Mouse (Mus musculus) testis, adult 2 months (tissue): ENCODE results near the gene Pym1. TPM values are rescaled to one million over a fixed set of nuclear protein-coding genes. Genes with fewer than 3 reads are reported as not detected.

ENCODE experiments used
- H3K27ac ChIP-seq: fragments of 200-500 bp; 2 replicates; pipeline ENCODE4 v1.5.1; 2012; ENCODE audit warnings: low read depth, low read length; ENCODE audit not compliant: control insufficient read depth, insufficient read depth
- H3K27me3 ChIP-seq: fragments of 200-500 bp; 2 replicates; pipeline ENCODE4 v1.6.1; 2012; ENCODE audit warnings: mild to moderate bottlenecking, low read length, moderate library complexity; ENCODE audit not compliant: control insufficient read depth, insufficient read depth
- H3K36me3 ChIP-seq: fragments of 200-500 bp; 2 replicates; pipeline ENCODE4 v1.6.1; 2012; ENCODE audit warnings: mild to moderate bottlenecking, low read length; ENCODE audit not compliant: control insufficient read depth, insufficient read depth
- H3K4me1 ChIP-seq: fragments of 200-500 bp; 2 replicates; pipeline ENCODE4 v1.6.1; 2012; ENCODE audit warnings: low read length; ENCODE audit not compliant: control insufficient read depth, insufficient read depth
- H3K4me3 ChIP-seq: fragments of 200-500 bp; 2 replicates; pipeline ENCODE4 v1.5.1; 2012; ENCODE audit warnings: low read depth, mild to moderate bottlenecking, low read length, moderate library complexity, mixed read lengths; ENCODE audit not compliant: control insufficient read depth
- CTCF ChIP-seq: fragments of 200-500 bp; IDR thresholded peaks from 2 replicates; pipeline ENCODE4 v1.5.1; 2012; ENCODE audit warnings: low read depth, mild to moderate bottlenecking, inconsistent platforms, low read length, moderate library complexity; ENCODE audit not compliant: control insufficient read depth, insufficient read depth, insufficient replicate concordance
- POLR2A ChIP-seq: fragments of 200-500 bp; IDR thresholded peaks from 2 replicates; pipeline ENCODE4 v1.6.1; 2012; ENCODE audit warnings: low read depth, mild to moderate bottlenecking, inconsistent platforms, low read length, moderate library complexity; ENCODE audit not compliant: control insufficient read depth
- polyA plus RNA-seq: library from polyadenylated mRNA; depleted of rRNA; stranded (reverse); fragments of >200 nt; gene quantifications from 2 replicates; pipeline ENCODE4 v1.2.3, GENCODE M21; 2012

Gene Pym1
- polyA plus RNA-seq, 1 experiment, result 19.5 TPM

DNA sequence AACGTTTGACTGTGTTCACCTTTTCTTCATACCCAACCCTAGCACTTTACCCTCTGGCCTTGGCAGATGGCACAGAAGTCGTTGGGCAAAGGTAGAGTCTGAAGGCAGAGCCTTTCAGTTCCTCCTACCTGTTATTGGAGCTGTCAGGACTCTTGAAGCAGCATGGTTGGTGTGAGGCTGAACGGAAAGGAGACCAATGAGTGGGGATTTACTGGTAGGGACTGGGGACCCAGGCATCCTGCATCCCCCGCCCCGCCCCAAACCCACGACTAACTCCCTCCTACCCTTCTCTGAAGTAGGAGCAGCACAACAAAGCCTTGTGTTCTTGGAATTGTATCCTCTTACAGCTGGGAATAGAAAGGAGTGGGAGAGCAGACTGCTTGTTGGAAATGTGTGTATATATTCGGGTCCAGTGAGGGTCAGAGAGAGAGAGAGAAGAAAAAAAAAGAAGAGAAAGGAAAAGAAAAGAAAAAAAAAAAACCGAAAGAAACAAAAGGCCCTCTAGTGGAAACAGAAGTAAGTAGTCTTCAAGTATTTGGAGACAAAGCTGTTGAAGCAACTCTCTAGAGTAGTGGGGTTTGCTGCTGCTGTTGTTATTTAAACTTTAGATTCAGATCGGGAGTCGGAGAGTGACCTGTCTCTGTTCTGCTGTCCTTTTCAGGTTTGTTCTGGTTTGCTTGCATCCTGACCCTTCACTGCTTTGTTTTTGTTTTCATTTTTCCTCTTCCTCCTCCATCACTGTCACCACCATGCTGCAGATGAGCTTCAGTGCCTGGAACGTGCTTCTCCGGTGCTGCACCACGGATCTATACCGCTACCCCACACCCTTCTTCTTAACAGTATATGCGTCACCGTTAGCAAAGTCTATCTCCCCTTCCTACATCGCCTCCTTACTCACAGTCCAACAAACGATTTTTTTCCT, 2.7 kb upstream of the Pym1 start, which contains the start of gene Dgka:
Gene Dgka, minus strand, starts transcription at position 176 of the 922 bp plus-strand sequence.
- Histone ChIP-seq H3K27ac (peak within 1 kb of the TSS; percentile 64), H3K36me3 (no peaks in the 10 kb centered on the region), H3K4me3 (peak within 1 kb of the TSS; percentile 89), H3K27me3 (no peaks in the 10 kb centered on the region), H3K4me1 (peaks cover 14% of the 10 kb centered on the region)
- TF ChIP-seq CTCF (no peak), POLR2A (no peak)

DNA sequence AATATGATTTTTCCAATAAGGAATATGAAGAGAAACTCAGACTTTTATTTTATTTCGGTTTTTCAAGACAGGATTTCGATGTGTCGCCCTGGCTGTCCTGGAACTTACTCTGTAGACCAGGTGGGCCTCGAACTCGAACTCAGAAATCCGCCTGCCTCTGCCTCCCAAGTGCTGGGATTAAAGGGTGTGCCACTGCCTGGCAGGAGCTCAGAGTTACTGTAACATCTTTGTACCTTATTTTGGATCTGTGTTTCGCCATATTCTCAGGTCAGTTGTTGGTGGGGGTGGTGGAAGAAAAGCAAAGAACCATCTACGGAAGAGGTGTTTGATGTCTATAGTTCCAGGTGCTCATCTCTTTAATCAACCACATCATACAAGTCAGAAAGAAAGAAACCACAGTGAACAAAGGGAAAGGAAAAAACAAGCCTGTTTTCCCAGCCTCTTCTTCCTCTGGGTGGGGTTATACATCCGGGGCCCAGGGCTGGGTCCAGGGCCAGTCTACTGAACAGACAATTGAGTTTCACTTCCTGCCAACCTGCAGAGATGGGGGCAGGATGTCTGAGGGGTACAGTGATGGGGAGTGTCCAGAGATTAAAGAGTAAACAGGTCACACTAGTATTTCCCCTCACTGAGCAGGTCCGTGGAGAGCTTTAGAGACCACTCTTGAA, 1.6 kb upstream of the Pym1 start:
- Histone ChIP-seq H3K27ac (no peak overlapping the region), H3K27me3 (no peaks in the 10 kb centered on the region), H3K4me3 (no peak overlapping the region), H3K36me3 (no peaks in the 10 kb centered on the region), H3K4me1 (peaks cover 14% of the 10 kb centered on the region)
- no peak for TF ChIP-seq POLR2A
- no peak for TF ChIP-seq CTCF

DNA sequence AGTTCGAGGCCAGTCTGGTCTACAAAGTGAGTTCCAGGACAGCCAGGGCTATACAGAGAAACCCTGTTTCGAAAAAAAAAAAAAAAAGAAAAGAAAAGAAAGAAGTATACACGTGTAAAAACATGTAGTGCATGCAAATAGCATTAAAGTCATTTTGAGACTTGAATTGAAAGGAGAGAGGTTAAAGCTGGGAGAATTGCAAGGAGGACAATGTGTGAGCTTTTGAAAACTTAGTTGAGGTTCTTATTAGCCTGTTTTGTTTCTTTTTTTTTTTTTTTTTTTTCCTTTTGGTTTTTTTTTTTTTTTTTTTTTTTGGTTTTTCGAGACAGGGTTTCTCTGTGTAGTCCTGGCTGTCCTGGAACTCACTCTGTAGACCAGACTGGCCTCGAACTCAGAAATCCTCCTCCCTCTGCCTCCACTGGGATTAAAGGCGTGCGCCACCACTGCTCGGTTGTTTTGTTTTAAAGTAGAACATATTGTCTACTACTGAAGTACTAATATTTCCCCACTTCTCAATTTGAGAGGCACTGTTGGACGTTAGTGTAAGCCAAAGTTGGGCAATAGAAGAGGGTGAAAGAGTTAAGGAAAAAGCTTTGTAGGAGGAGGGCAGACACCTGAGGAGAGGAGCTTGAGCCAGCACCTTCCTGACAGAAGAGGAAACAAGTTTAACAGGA, 580 bp upstream of the Pym1 start:
- Histone ChIP-seq H3K27me3 (no peaks in the 10 kb centered on the region), H3K4me1 (peaks cover 14% of the 10 kb centered on the region), H3K4me3 (peak overlapping the region; percentile 95), H3K27ac (peak overlapping the region; percentile 94), H3K36me3 (no peaks in the 10 kb centered on the region)
- no peak for TF ChIP-seq CTCF
- no peak for TF ChIP-seq POLR2A

DNA sequence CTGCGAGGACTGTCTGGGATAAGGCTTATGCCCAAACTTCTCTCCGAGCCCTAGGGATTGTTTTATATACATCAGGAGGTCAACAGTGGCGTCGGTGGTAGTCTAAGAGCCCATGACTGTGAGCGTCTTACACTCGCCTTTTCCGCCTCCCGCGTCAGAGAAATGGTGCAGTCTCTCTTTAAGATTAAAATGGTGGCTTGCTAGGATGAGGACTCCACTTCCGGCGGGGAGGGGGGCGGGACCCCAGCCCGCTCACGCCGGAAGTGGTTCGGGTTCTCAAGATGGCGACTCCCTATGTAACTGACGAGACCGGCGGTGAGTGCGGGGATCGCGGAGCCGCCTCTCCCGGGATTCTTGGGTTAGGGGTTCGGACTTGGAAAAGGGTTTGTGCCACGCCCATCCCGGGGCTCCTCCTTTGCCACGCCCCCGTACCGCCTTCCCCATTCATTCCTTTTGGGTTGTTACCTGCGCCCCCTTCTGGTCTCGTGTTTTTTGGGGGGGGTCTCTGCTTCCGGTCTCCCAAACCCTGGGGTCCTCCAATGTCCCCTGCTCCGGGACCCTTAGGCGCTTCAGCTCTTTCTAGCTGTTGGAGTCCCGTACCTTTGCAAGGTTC, 669 bp downstream of the Pym1 start:
- Histone ChIP-seq H3K27ac (peak overlapping the region; percentile 94), H3K36me3 (no peaks in the 10 kb centered on the region), H3K4me1 (peaks cover 13% of the 10 kb centered on the region), H3K27me3 (no peaks in the 10 kb centered on the region), H3K4me3 (peak overlapping the region; percentile 95)
- no peak for TF ChIP-seq CTCF
- TF ChIP-seq POLR2A, result peak; percentile 59

DNA sequence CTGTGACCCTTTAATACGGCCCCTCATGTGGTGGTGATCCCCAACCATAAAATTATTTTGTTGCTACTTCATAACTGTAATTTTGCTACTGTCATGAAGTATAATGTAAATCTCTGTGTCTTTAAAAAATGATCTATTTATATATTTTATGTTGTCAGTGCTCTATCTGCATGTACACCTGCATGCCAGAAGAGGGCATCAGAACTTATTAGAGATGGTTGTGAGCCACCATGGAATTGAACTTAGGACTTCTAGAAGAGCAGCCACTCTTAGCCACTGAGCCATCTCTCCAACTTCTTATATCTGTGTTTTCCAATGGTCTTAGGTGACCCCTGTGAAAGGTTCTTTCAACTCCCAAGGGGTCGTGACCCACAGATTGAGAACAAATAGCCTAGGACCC, 25.2 kb downstream of the Pym1 start:
- Histone ChIP-seq H3K4me1 (no peaks in the 10 kb centered on the region), H3K27ac (no peak overlapping the region), H3K4me3 (no peak overlapping the region), H3K36me3 (no peaks in the 10 kb centered on the region), H3K27me3 (no peaks in the 10 kb centered on the region)
- TF ChIP-seq CTCF (no peak), POLR2A (no peak)

DNA sequence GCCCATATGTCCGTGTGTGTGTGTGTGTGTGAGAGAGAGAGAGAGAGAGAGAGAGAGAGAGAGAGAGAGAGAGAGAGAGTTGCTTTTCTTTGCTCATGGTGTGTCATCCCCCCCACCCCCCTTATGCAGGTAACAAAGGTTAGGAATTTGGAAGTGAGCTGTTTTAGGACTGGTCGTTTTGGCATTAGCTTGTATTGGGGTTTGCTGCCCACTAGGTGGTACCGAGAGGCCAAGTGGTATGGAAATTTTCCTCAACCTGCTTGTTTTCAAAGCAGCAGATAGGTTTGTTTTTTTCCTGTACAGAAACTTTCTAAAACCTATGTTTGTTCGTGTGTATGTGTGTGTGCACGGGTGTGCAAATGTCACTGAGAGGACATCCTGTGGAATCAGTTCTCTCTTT, 26.0 kb downstream of the Pym1 start:
- no peaks in the 10 kb centered on the region for H3K4me1 ChIP-seq
- no peak overlapping the region for H3K27ac ChIP-seq
- TF ChIP-seq CTCF (no peak), POLR2A (no peak)
- H3K4me3 ChIP-seq, result no peak overlapping the region
- H3K27me3 ChIP-seq, result no peaks in the 10 kb centered on the region
- H3K36me3 ChIP-seq, result no peaks in the 10 kb centered on the region
